Mouse (Mus musculus) limb, embryonic 10.5 days (tissue): ENCODE measurements around the gene B4galt3. TPM values are rescaled to one million over a fixed set of nuclear protein-coding genes. Genes with fewer than 3 reads are reported as not detected.

Source experiments
- DNase-seq: peaks from one replicate; pipeline ENCODE4 v3.0.0-alpha.2; 2017; ENCODE audit warnings: low spot score
- H3K27ac ChIP-seq: fragments of 300-500 bp; sonication (generic); 2 replicates; pipeline ENCODE4 v1.5.1; 2016; ENCODE audit warnings: mild to moderate bottlenecking
- H3K27me3 ChIP-seq: fragments of 300-500 bp; sonication (generic); 2 replicates; pipeline ENCODE4 v1.6.1; 2016; ENCODE audit warnings: low read depth, mild to moderate bottlenecking; ENCODE audit not compliant: poor library complexity, severe bottlenecking
- H3K36me3 ChIP-seq: fragments of 300-500 bp; sonication (generic); 2 replicates; pipeline ENCODE4 v1.6.1; 2016; ENCODE audit warnings: mild to moderate bottlenecking, moderate library complexity
- H3K4me1 ChIP-seq: fragments of 300-500 bp; sonication (generic); 2 replicates; pipeline ENCODE4 v1.6.1; 2016
- H3K4me3 ChIP-seq: fragments of 300-500 bp; sonication (generic); 2 replicates; pipeline ENCODE4 v1.5.1; 2016; ENCODE audit warnings: mild to moderate bottlenecking, moderate library complexity
- H3K9me3 ChIP-seq: fragments of 300-500 bp; sonication (generic); replicated peaks from 2 replicates; pipeline ENCODE4 v1.6.1; 2016; ENCODE audit warnings: mild to moderate bottlenecking
- WGBS: fragments of 180-500 bp; shearing (Covaris S2); methylation state at CpG from one replicate; pipeline ENCODE4 v1.1.7; 2016; 5-methylcytosine and 5-hydroxymethylcytosine counted together
- polyA plus RNA-seq: library from polyadenylated mRNA; unstranded; fragments of >200 nt; fragmentation: Nextera tagmentation; extraction: Ambion mirVana; gene quantifications from 2 replicates; pipeline ENCODE4 v1.2.1, GENCODE M21; 2016

Gene B4galt3
- polyA plus RNA-seq, 1 experiment from 2014 or later, result 75.1 TPM

- 95% methylated on average over 14 of the region's 14 CpGs for WGBS
- Histone ChIP-seq H3K4me3 (no peak overlapping the region), H3K9me3 (no peaks in the 10 kb centered on the region), H3K4me1 (peaks cover 17% of the 10 kb centered on the region), H3K27ac (no peak overlapping the region), H3K36me3 (peaks cover 74% of the 10 kb centered on the region), H3K27me3 (no peaks in the 10 kb centered on the region)
- no peak for DNase-seq
These were observed 6.1 kb downstream of the B4galt3 start for GRCm38 (mm10) chr1:171276110-171276748.

GRCm38 (mm10) chr1:171277736-171278135 lies 7.6 kb downstream of the B4galt3 start:
- Histone ChIP-seq H3K9me3 (no peaks in the 10 kb centered on the region), H3K4me3 (no peak overlapping the region), H3K27me3 (no peaks in the 10 kb centered on the region), H3K4me1 (peaks cover 23% of the 10 kb centered on the region), H3K36me3 (peaks cover 71% of the 10 kb centered on the region), H3K27ac (no peak overlapping the region)
- WGBS, result 86% methylated on average over 10 of the region's 10 CpGs
- no peak for DNase-seq

- H3K36me3 ChIP-seq, result peaks cover 71% of the 10 kb centered on the region
- no peak overlapping the region for H3K27ac ChIP-seq
- no peak overlapping the region for H3K4me3 ChIP-seq
- H3K27me3 ChIP-seq, result no peaks in the 10 kb centered on the region
- H3K9me3 ChIP-seq, result no peaks in the 10 kb centered on the region
- no peak for DNase-seq
- WGBS, result 94% methylated on average over 8 of the region's 8 CpGs
- H3K4me1 ChIP-seq, result peaks cover 23% of the 10 kb centered on the region
These were observed 8.3 kb downstream of the B4galt3 start for GRCm38 (mm10) chr1:171278436-171278835.

GRCm38 (mm10) chr1:171279012-171279705 lies 9.0 kb downstream of the B4galt3 start:
- Histone ChIP-seq H3K36me3 (peaks cover 71% of the 10 kb centered on the region), H3K4me1 (peaks cover 23% of the 10 kb centered on the region), H3K4me3 (peak overlapping the region; percentile 73), H3K9me3 (no peaks in the 10 kb centered on the region), H3K27me3 (no peaks in the 10 kb centered on the region), H3K27ac (no peak overlapping the region)
- WGBS, result 91% methylated on average over 14 of the region's 14 CpGs
- no peak for DNase-seq

- DNase-seq, result peak; percentile 23
These were observed 9.6 kb downstream of the B4galt3 start for GRCm38 (mm10) chr1:171279721-171280120.

GRCm38 (mm10) chr1:171280250-171280915 lies 10.3 kb downstream of the B4galt3 start:
- Histone ChIP-seq H3K27ac (peak overlapping the region; percentile 84), H3K9me3 (no peaks in the 10 kb centered on the region), H3K4me1 (peaks cover 25% of the 10 kb centered on the region), H3K4me3 (peak overlapping the region; percentile 73), H3K36me3 (peaks cover 71% of the 10 kb centered on the region), H3K27me3 (no peaks in the 10 kb centered on the region)
- DNase-seq, result peak; percentile 37
- under 1% methylated on average over 25 of the region's 25 CpGs for WGBS

More at GRCm38 (mm10) chr1:171279721-171280120, 9.6 kb downstream of the B4galt3 start:
- no peaks in the 10 kb centered on the region for H3K9me3 ChIP-seq
- H3K36me3 ChIP-seq, result peaks cover 71% of the 10 kb centered on the region
- WGBS, result 61% methylated on average over 5 of the region's 5 CpGs
- H3K27me3 ChIP-seq, result no peaks in the 10 kb centered on the region
- peak overlapping the region; percentile 84; the same call in 1 of the 2 replicates for H3K27ac ChIP-seq
- H3K4me3 ChIP-seq, result peak overlapping the region; percentile 73
- H3K4me1 ChIP-seq, result peaks cover 23% of the 10 kb centered on the region

- Histone ChIP-seq H3K4me3 (peak within 1 kb of the TSS; percentile 73), H3K27ac (peak within 1 kb of the TSS; percentile 84), H3K27me3 (no peaks in the 10 kb centered on the region), H3K9me3 (no peaks in the 10 kb centered on the region), H3K4me1 (peaks cover 29% of the 10 kb centered on the region), H3K36me3 (peaks cover 71% of the 10 kb centered on the region)
- WGBS, result under 1% methylated on average over 26 of the region's 26 CpGs
- DNase-seq, result peak; percentile 86
These were observed 10.9 kb downstream of the B4galt3 start, which contains the start of gene Ppox for GRCm38 (mm10) chr1:171280916-171281527. Gene Ppox (minus strand): TSS chr1:171281186.

- H3K36me3 ChIP-seq, result peaks cover 71% of the 10 kb centered on the region
- H3K4me3 ChIP-seq, result peak overlapping the region; percentile 73
- peaks cover 33% of the 10 kb centered on the region for H3K4me1 ChIP-seq
- no peaks in the 10 kb centered on the region for H3K27me3 ChIP-seq
- H3K9me3 ChIP-seq, result no peaks in the 10 kb centered on the region
- WGBS, result under 1% methylated on average over 10 of the region's 10 CpGs
- DNase-seq, result no peak
- peak overlapping the region; percentile 84 for H3K27ac ChIP-seq
These were observed 11.4 kb downstream of the B4galt3 start for GRCm38 (mm10) chr1:171281528-171281923.

- H3K4me3 ChIP-seq, result peak overlapping the region; percentile 73
These were observed 12.1 kb downstream of the B4galt3 start for GRCm38 (mm10) chr1:171282086-171282805.

GRCm38 (mm10) chr1:171283188-171284160 lies 13.3 kb downstream of the B4galt3 start:
- no peak for DNase-seq
- 94% methylated on average over 18 of the region's 18 CpGs for WGBS
- H3K4me3 ChIP-seq, result no peak overlapping the region
- no peaks in the 10 kb centered on the region for H3K9me3 ChIP-seq
- H3K36me3 ChIP-seq, result peaks cover 55% of the 10 kb centered on the region
- H3K4me1 ChIP-seq, result peaks cover 49% of the 10 kb centered on the region
- H3K27me3 ChIP-seq, result no peaks in the 10 kb centered on the region
- no peak overlapping the region for H3K27ac ChIP-seq

More at GRCm38 (mm10) chr1:171282086-171282805, 12.1 kb downstream of the B4galt3 start:
- H3K9me3 ChIP-seq, result no peaks in the 10 kb centered on the region
- 81% methylated on average over 18 of the region's 18 CpGs for WGBS
- peak; percentile 28 for DNase-seq
- H3K4me1 ChIP-seq, result peaks cover 40% of the 10 kb centered on the region
- H3K27ac ChIP-seq, result peak overlapping the region; percentile 84; the same call in 1 of the 2 replicates
- H3K36me3 ChIP-seq, result peaks cover 67% of the 10 kb centered on the region
- no peaks in the 10 kb centered on the region for H3K27me3 ChIP-seq

GRCm38 (mm10) chr1:171284491-171284890 lies 14.4 kb downstream of the B4galt3 start:
- no peaks in the 10 kb centered on the region for H3K9me3 ChIP-seq
- DNase-seq, result peak; percentile 22
- no peak overlapping the region for H3K4me3 ChIP-seq
- no peak overlapping the region for H3K27ac ChIP-seq
- no peaks in the 10 kb centered on the region for H3K27me3 ChIP-seq
- H3K4me1 ChIP-seq, result peaks cover 46% of the 10 kb centered on the region
- H3K36me3 ChIP-seq, result peaks cover 61% of the 10 kb centered on the region
- WGBS, result 93% methylated on average over 15 of the region's 15 CpGs
